Mouse (Mus musculus): ENCODE results near the gene Fam83g. TPM values are rescaled to one million over a fixed set of nuclear protein-coding genes. Genes with fewer than 3 reads are reported as not detected.

Fam83g gene
- polyA plus RNA-seq, 2 experiments, result 3.9 to 4.4 TPM

DNA sequence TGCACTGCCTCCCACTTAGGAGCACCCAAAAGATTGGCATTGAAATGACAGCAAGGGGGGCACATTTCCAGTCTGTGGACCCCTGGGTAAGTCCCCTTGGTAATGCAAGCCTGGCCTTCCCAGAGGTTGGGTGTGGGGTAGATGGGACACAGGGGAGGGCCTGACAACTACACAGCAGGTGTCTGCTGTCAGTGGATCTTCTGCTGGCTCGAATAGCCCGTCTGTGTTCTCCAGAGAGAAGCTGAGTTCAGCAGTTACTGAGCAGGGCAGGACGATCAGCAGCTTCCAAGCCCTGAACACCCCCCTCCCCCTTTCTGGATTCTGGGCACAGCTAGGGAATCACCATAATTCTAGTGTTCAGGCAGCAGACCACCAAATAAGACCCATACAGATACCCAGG lies 35.5 kb downstream of the Fam83g start:
- DNase-seq (ENCODE audit: low read depth in 3 of 3, low spot score in 3 of 3) (no peak), ATAC-seq (ENCODE audit: insufficient read depth) (no peak)
- no peaks in the 10 kb centered on the region for H3K27me3 ChIP-seq (ENCODE audit: control insufficient read depth, insufficient read depth, low read length)
- H3K9ac ChIP-seq (replicated peaks), result no peak overlapping the region
- no peak overlapping the region for H3K4me2 ChIP-seq (ENCODE audit: low read depth)
- no peak overlapping the region for H3K4me3 ChIP-seq (ENCODE audit: insufficient read depth in 1 of 2, low read depth in 2 of 2, low read length in 2 of 2)
- H3K9me3 ChIP-seq (ENCODE audit: control insufficient read depth, low read length), result no peaks in the 10 kb centered on the region
- no peak overlapping the region for H3K27ac ChIP-seq
- TF ChIP-seq EP300 (IDR thresholded peaks at IDR 0.05; ENCODE audit: low read depth) (no peak), CTCF (IDR thresholded peaks at IDR 0.05; ENCODE audit: low read depth) (no peak)
- no peaks in the 10 kb centered on the region for H3K36me3 ChIP-seq (replicated peaks; ENCODE audit: control insufficient read depth, insufficient read depth, low read depth)
- no peaks in the 10 kb centered on the region for H3K4me1 ChIP-seq (replicated peaks; ENCODE audit: control insufficient read depth in 2 of 2, insufficient read depth in 2 of 2, low read length in 1 of 2)
- WGBS (ENCODE audit: insufficient replicate concordance), result 56% methylated on average over 3 of the region's 3 CpGs

DNA sequence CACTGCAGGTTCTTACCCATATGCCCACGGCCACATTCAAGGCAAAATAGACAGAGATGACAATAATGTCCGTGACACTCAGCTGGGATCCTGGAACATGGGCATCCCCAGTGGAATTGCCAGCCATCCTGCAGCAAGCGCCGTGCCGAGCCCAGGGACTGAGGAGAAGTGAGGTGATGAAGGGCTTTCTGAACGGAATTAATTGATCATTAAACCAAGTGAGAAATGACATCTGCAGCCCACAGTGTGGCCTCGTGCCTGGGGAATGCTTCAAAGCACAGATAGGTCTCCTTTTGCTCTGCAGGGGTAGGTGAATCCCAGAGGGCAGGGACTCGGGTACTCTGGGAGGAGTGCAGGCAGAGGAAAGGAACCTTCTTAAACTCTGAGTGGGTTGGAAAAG lies 35.9 kb downstream of the Fam83g start:
- TF ChIP-seq EP300 (IDR thresholded peaks at IDR 0.05; ENCODE audit: low read depth) (no peak), CTCF (IDR thresholded peaks at IDR 0.05; ENCODE audit: low read depth) (no peak)
- Histone ChIP-seq H3K4me2 (ENCODE audit: low read depth) (no peak overlapping the region), H3K4me3 (ENCODE audit: insufficient read depth in 1 of 2, low read depth in 2 of 2, low read length in 2 of 2) (no peak overlapping the region), H3K9ac (replicated peaks) (no peak overlapping the region), H3K27ac (no peak overlapping the region), H3K4me1 (replicated peaks; ENCODE audit: control insufficient read depth in 2 of 2, insufficient read depth in 2 of 2, low read length in 1 of 2) (no peaks in the 10 kb centered on the region), H3K27me3 (ENCODE audit: control insufficient read depth, insufficient read depth, low read length) (no peaks in the 10 kb centered on the region), H3K9me3 (ENCODE audit: control insufficient read depth, low read length) (no peaks in the 10 kb centered on the region), H3K36me3 (replicated peaks; ENCODE audit: control insufficient read depth, insufficient read depth, low read depth) (no peaks in the 10 kb centered on the region)
- WGBS (ENCODE audit: insufficient replicate concordance), result 67% methylated on average over 8 of the region's 8 CpGs
- ATAC-seq (ENCODE audit: insufficient read depth) (no peak), DNase-seq (ENCODE audit: low read depth in 3 of 3, low spot score in 3 of 3) (no peak)

DNA sequence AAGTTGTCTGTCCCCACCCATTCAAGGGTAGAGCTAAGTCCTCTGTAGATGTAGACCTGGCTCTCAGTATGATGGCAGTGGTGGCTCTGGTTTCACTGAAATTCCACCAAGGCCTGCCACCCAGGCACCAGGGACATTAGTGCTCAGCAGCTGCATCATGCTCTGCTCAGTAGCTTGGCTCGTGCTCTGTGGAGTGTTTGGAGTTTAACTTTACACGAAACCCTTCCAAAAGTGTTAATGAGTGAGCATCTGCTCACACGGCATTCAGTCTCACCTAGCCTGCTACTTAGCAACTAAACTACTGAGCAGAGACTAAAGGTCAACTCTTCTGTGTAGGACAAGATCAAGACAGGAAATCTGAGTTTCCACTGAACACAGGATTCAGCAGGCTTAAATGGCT lies 36.7 kb downstream of the Fam83g start, which contains the start of gene Slc5a10:
TSS of gene Slc5a10 (minus strand) at position 191 of the 400 bp plus-strand sequence.
- WGBS (ENCODE audit: insufficient replicate concordance), result 64% methylated on average over 3 of the region's 3 CpGs
- no peak for DNase-seq (ENCODE audit: low read depth in 3 of 3, low spot score in 3 of 3)
- Histone ChIP-seq H3K9me3 (ENCODE audit: control insufficient read depth, low read length) (no peaks in the 10 kb centered on the region), H3K27ac (no peak within 1 kb of the TSS), H3K36me3 (replicated peaks; ENCODE audit: control insufficient read depth, insufficient read depth, low read depth) (no peaks in the 10 kb centered on the region), H3K9ac (replicated peaks) (no peak within 1 kb of the TSS), H3K27me3 (ENCODE audit: control insufficient read depth, insufficient read depth, low read length) (no peaks in the 10 kb centered on the region), H3K4me3 (ENCODE audit: insufficient read depth in 1 of 2, low read depth in 2 of 2, low read length in 2 of 2) (no peak within 1 kb of the TSS), H3K4me1 (replicated peaks; ENCODE audit: control insufficient read depth in 2 of 2, insufficient read depth in 2 of 2, low read length in 1 of 2) (no peaks in the 10 kb centered on the region), H3K4me2 (ENCODE audit: low read depth) (no peak within 1 kb of the TSS)
- TF ChIP-seq CTCF (IDR thresholded peaks at IDR 0.05; ENCODE audit: low read depth) (no peak), EP300 (IDR thresholded peaks at IDR 0.05; ENCODE audit: low read depth) (no peak)
- no peak for ATAC-seq (ENCODE audit: insufficient read depth)

DNA sequence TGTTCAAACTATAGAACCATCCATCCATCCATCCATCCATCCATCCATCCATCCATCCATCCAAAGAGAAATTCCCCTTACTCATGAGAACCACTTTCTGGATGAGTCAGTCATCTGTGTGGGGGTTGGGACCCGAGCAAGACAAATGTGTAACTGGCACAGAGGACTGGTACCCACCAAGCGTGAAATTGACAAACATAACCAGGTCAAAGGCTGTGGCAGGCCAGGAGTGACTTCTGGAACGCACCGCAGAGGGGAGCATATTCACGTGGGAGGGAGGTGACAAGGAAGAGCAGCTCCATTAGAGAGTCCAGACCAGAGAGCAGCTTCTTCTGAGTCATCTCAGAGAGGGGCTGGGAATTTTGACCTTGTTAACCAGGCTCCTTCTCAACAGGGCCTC lies 38.2 kb downstream of the Fam83g start:
- DNase-seq (ENCODE audit: low read depth in 3 of 3, low spot score in 3 of 3) (no peak), ATAC-seq (ENCODE audit: insufficient read depth) (no peak)
- Histone ChIP-seq H3K27ac (no peak overlapping the region), H3K4me3 (ENCODE audit: insufficient read depth in 1 of 2, low read depth in 2 of 2, low read length in 2 of 2) (no peak overlapping the region), H3K27me3 (ENCODE audit: control insufficient read depth, insufficient read depth, low read length) (no peaks in the 10 kb centered on the region), H3K4me1 (replicated peaks; ENCODE audit: control insufficient read depth in 2 of 2, insufficient read depth in 2 of 2, low read length in 1 of 2) (no peaks in the 10 kb centered on the region), H3K4me2 (ENCODE audit: low read depth) (no peak overlapping the region), H3K9me3 (ENCODE audit: control insufficient read depth, low read length) (no peaks in the 10 kb centered on the region), H3K36me3 (replicated peaks; ENCODE audit: control insufficient read depth, insufficient read depth, low read depth) (no peaks in the 10 kb centered on the region), H3K9ac (replicated peaks) (no peak overlapping the region)
- WGBS (ENCODE audit: insufficient replicate concordance), result 64% methylated on average over 5 of the region's 5 CpGs
- TF ChIP-seq EP300 (IDR thresholded peaks at IDR 0.05; ENCODE audit: low read depth), result no peak
- TF ChIP-seq CTCF (IDR thresholded peaks at IDR 0.05; ENCODE audit: low read depth), result no peak

DNA sequence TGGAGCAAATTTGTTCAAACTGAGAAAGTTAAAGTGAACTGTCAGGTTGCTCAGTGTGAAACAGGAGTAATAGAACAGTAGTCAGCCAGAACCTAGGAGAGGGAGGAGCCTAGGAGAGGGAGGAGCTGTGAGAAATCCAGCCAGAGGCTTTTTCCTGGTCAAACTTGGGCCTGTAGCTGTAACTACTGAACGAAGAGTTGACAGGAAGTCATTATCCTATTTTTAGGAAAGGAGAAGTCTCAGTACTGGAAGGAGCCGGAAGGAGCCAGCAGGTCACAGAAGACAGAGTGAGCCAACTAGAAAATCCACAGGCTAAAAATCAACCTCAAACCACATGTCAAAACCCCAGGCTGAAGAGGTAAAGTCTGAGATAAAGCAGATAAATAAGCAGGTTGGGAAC lies 44.1 kb downstream of the Fam83g start:
- Histone ChIP-seq H3K27me3 (ENCODE audit: control insufficient read depth, insufficient read depth, low read length) (no peaks in the 10 kb centered on the region), H3K9me3 (ENCODE audit: control insufficient read depth, low read length) (no peaks in the 10 kb centered on the region), H3K4me3 (ENCODE audit: insufficient read depth in 1 of 2, low read depth in 2 of 2, low read length in 2 of 2) (no peak overlapping the region), H3K27ac (no peak overlapping the region), H3K4me1 (replicated peaks; ENCODE audit: control insufficient read depth in 2 of 2, insufficient read depth in 2 of 2, low read length in 1 of 2) (0 out of 4 replicates have a peak, but pooled peaks cover 0 to 3% of the 10 kb centered on the region in 2 experiments), H3K36me3 (replicated peaks; ENCODE audit: control insufficient read depth, insufficient read depth, low read depth) (no peaks in the 10 kb centered on the region), H3K4me2 (ENCODE audit: low read depth) (no peak overlapping the region), H3K9ac (replicated peaks) (no peak overlapping the region)
- ATAC-seq (ENCODE audit: insufficient read depth) (no peak), DNase-seq (ENCODE audit: low read depth in 3 of 3, low spot score in 3 of 3) (no peak)
- 29% methylated on average over 2 of the region's 2 CpGs for WGBS (ENCODE audit: insufficient replicate concordance)
- no peak for TF ChIP-seq EP300 (IDR thresholded peaks at IDR 0.05; ENCODE audit: low read depth)
- TF ChIP-seq CTCF (IDR thresholded peaks at IDR 0.05; ENCODE audit: low read depth), result no peak
